Mouse (Mus musculus) G1E (cell line): ENCODE results near the gene Dclk2.

Experiments used
- CTCF ChIP-seq: IDR thresholded peaks from 2 replicates; pipeline ENCODE4 v1.5.1; 2012; ENCODE audit warnings: low read depth, low read length, inconsistent platforms, mixed read lengths
- GATA1 ChIP-seq: IDR thresholded peaks from 2 replicates; pipeline ENCODE4 v1.6.1; 2012; ENCODE audit warnings: borderline replicate concordance, low read length, inconsistent platforms, mixed read lengths
- GATA2 ChIP-seq: IDR thresholded peaks from 2 replicates; pipeline ENCODE4 v1.6.1; 2012; ENCODE audit warnings: low read depth, low read length, inconsistent platforms, borderline replicate concordance
- POLR2AphosphoS5 ChIP-seq: IDR thresholded peaks from 2 replicates; pipeline ENCODE4 v1.6.1; 2012; ENCODE audit warnings: low read depth, low read length, inconsistent platforms; ENCODE audit not compliant: insufficient replicate concordance
- TAL1 ChIP-seq: conservative IDR thresholded peaks from 2 replicates; pipeline ENCODE4 v1.6.1; 2012; ENCODE audit warnings: low read depth, low read length, inconsistent platforms, mixed read lengths

GRCm38 (mm10) chr3:86923686-86924085, 3.0 kb upstream of the Dclk2 start:
- TF ChIP-seq CTCF (no peak), GATA1 (no peak), GATA2 (no peak), TAL1 (no peak), POLR2AphosphoS5 (no peak)
